Mouse (Mus musculus): ENCODE results near the gene Napepld. TPM values are rescaled to one million over a fixed set of nuclear protein-coding genes. Genes with fewer than 3 reads are reported as not detected.

Napepld gene
- polyA plus RNA-seq, 1 experiment from 2014 or later, result 2.3 TPM

GRCm38 (mm10) chr5:21693372-21693870 lies 7.8 kb downstream of the Napepld start:
- no peaks in the 10 kb centered on the region for H3K27me3 ChIP-seq (replicated peaks; ENCODE audit: control insufficient read depth, insufficient read depth, low read length)
- H3K4me1 ChIP-seq (replicated peaks; ENCODE audit: control insufficient read depth, insufficient read depth, low read length), result peaks cover 3% of the 10 kb centered on the region; the same call in 1 of the 2 replicates
- WGBS, result 21% methylated on average over 3 of the region's 3 CpGs
- no peak overlapping the region for H3K9ac ChIP-seq (ENCODE audit: low read depth, low read length)
- no peak overlapping the region for H3K4me3 ChIP-seq (ENCODE audit: low read depth, low read length)
- TF ChIP-seq CTCF (IDR thresholded peaks at IDR 0.05; ENCODE audit: low read depth), result no peak
- H3K4me2 ChIP-seq (replicated peaks; ENCODE audit: low read depth), result no peak overlapping the region
- H3K36me3 ChIP-seq (ENCODE audit: control insufficient read depth, insufficient read depth), result no peaks in the 10 kb centered on the region
- H3K27ac ChIP-seq (ENCODE audit: low read depth, low read length), result no peak overlapping the region
- peak; percentile 50; the same call in 1 of the 2 replicates for ATAC-seq
- no peaks in the 10 kb centered on the region for H3K9me3 ChIP-seq (ENCODE audit: control insufficient read depth)

GRCm38 (mm10) chr5:21692230-21692629 lies 9.0 kb downstream of the Napepld start:
- no peak for ATAC-seq

GRCm38 (mm10) chr5:21687042-21687441 lies 14.2 kb downstream of the Napepld start:
- no peaks in the 10 kb centered on the region for H3K9me3 ChIP-seq (ENCODE audit: control insufficient read depth)
- no peaks in the 10 kb centered on the region for H3K27me3 ChIP-seq (replicated peaks; ENCODE audit: control insufficient read depth, insufficient read depth, low read length)
- no peaks in the 10 kb centered on the region for H3K36me3 ChIP-seq (ENCODE audit: control insufficient read depth, insufficient read depth)
- ATAC-seq, result no peak
- H3K4me1 ChIP-seq (replicated peaks; ENCODE audit: control insufficient read depth, insufficient read depth, low read length), result no peaks in the 10 kb centered on the region
- 60% methylated on average over 4 of the region's 4 CpGs for WGBS
- H3K4me3 ChIP-seq (ENCODE audit: low read depth, low read length), result no peak overlapping the region
- H3K27ac ChIP-seq (ENCODE audit: low read depth, low read length), result no peak overlapping the region
- no peak overlapping the region for H3K9ac ChIP-seq (ENCODE audit: low read depth, low read length)
- no peak for TF ChIP-seq CTCF (IDR thresholded peaks at IDR 0.05; ENCODE audit: low read depth)
- no peak overlapping the region for H3K4me2 ChIP-seq (replicated peaks; ENCODE audit: low read depth)

More at GRCm38 (mm10) chr5:21692230-21692629, 9.0 kb downstream of the Napepld start:
- TF ChIP-seq CTCF (IDR thresholded peaks at IDR 0.05; ENCODE audit: low read depth), result no peak
- no peak overlapping the region for H3K4me3 ChIP-seq (ENCODE audit: low read depth, low read length)
- no peaks in the 10 kb centered on the region for H3K36me3 ChIP-seq (ENCODE audit: control insufficient read depth, insufficient read depth)
- H3K27ac ChIP-seq (ENCODE audit: low read depth, low read length), result no peak overlapping the region
- H3K27me3 ChIP-seq (replicated peaks; ENCODE audit: control insufficient read depth, insufficient read depth, low read length), result no peaks in the 10 kb centered on the region
- 89% methylated on average over 5 of the region's 5 CpGs for WGBS
- peaks cover 3% of the 10 kb centered on the region; the same call in 1 of the 2 replicates for H3K4me1 ChIP-seq (replicated peaks; ENCODE audit: control insufficient read depth, insufficient read depth, low read length)
- H3K9ac ChIP-seq (ENCODE audit: low read depth, low read length), result no peak overlapping the region
- no peaks in the 10 kb centered on the region for H3K9me3 ChIP-seq (ENCODE audit: control insufficient read depth)
- no peak overlapping the region for H3K4me2 ChIP-seq (replicated peaks; ENCODE audit: low read depth)

GRCm38 (mm10) chr5:21685001-21685400 lies 16.2 kb downstream of the Napepld start:
- no peaks in the 10 kb centered on the region for H3K36me3 ChIP-seq (ENCODE audit: control insufficient read depth, insufficient read depth)
- WGBS, result 71% methylated on average over 10 of the region's 10 CpGs
- no peak overlapping the region for H3K27ac ChIP-seq (ENCODE audit: low read depth, low read length)
- TF ChIP-seq CTCF (IDR thresholded peaks at IDR 0.05; ENCODE audit: low read depth), result no peak
- H3K9me3 ChIP-seq (ENCODE audit: control insufficient read depth), result no peaks in the 10 kb centered on the region
- H3K4me1 ChIP-seq (replicated peaks; ENCODE audit: control insufficient read depth, insufficient read depth, low read length), result no peaks in the 10 kb centered on the region
- no peak overlapping the region for H3K4me2 ChIP-seq (replicated peaks; ENCODE audit: low read depth)
- H3K27me3 ChIP-seq (replicated peaks; ENCODE audit: control insufficient read depth, insufficient read depth, low read length), result no peaks in the 10 kb centered on the region
- no peak for ATAC-seq
- no peak overlapping the region for H3K9ac ChIP-seq (ENCODE audit: low read depth, low read length)
- no peak overlapping the region for H3K4me3 ChIP-seq (ENCODE audit: low read depth, low read length)

GRCm38 (mm10) chr5:21683811-21684210 lies 17.4 kb downstream of the Napepld start:
- no peaks in the 10 kb centered on the region for H3K27me3 ChIP-seq (replicated peaks; ENCODE audit: control insufficient read depth, insufficient read depth, low read length)
- H3K36me3 ChIP-seq (ENCODE audit: control insufficient read depth, insufficient read depth), result no peaks in the 10 kb centered on the region
- no peak for ATAC-seq
- H3K4me3 ChIP-seq (ENCODE audit: low read depth, low read length), result no peak overlapping the region
- no peaks in the 10 kb centered on the region for H3K4me1 ChIP-seq (replicated peaks; ENCODE audit: control insufficient read depth, insufficient read depth, low read length)
- WGBS, result 98% methylated on average over 9 of the region's 9 CpGs
- H3K9me3 ChIP-seq (ENCODE audit: control insufficient read depth), result no peaks in the 10 kb centered on the region
- no peak overlapping the region for H3K9ac ChIP-seq (ENCODE audit: low read depth, low read length)
- TF ChIP-seq CTCF (IDR thresholded peaks at IDR 0.05; ENCODE audit: low read depth), result no peak
- no peak overlapping the region for H3K27ac ChIP-seq (ENCODE audit: low read depth, low read length)
- no peak overlapping the region for H3K4me2 ChIP-seq (replicated peaks; ENCODE audit: low read depth)

GRCm38 (mm10) chr5:21680940-21681339 lies 20.3 kb downstream of the Napepld start:
- no peaks in the 10 kb centered on the region for H3K9me3 ChIP-seq (ENCODE audit: control insufficient read depth)
- H3K4me3 ChIP-seq (ENCODE audit: low read depth, low read length), result no peak overlapping the region
- no peaks in the 10 kb centered on the region for H3K36me3 ChIP-seq (ENCODE audit: control insufficient read depth, insufficient read depth)
- no peak overlapping the region for H3K9ac ChIP-seq (ENCODE audit: low read depth, low read length)
- H3K4me1 ChIP-seq (replicated peaks; ENCODE audit: control insufficient read depth, insufficient read depth, low read length), result no peaks in the 10 kb centered on the region
- no peak overlapping the region for H3K4me2 ChIP-seq (replicated peaks; ENCODE audit: low read depth)
- 86% methylated on average over 5 of the region's 5 CpGs for WGBS
- no peak overlapping the region for H3K27ac ChIP-seq (ENCODE audit: low read depth, low read length)
- TF ChIP-seq CTCF (IDR thresholded peaks at IDR 0.05; ENCODE audit: low read depth), result no peak
- no peak for ATAC-seq
- H3K27me3 ChIP-seq (replicated peaks; ENCODE audit: control insufficient read depth, insufficient read depth, low read length), result no peaks in the 10 kb centered on the region

GRCm38 (mm10) chr5:21680029-21680428 lies 21.2 kb downstream of the Napepld start:
- no peaks in the 10 kb centered on the region for H3K27me3 ChIP-seq (replicated peaks; ENCODE audit: control insufficient read depth, insufficient read depth, low read length)
- TF ChIP-seq CTCF (IDR thresholded peaks at IDR 0.05; ENCODE audit: low read depth), result no peak
- no peak overlapping the region for H3K9ac ChIP-seq (ENCODE audit: low read depth, low read length)
- H3K36me3 ChIP-seq (ENCODE audit: control insufficient read depth, insufficient read depth), result no peaks in the 10 kb centered on the region
- H3K4me3 ChIP-seq (ENCODE audit: low read depth, low read length), result no peak overlapping the region
- ATAC-seq, result no peak
- H3K4me1 ChIP-seq (replicated peaks; ENCODE audit: control insufficient read depth, insufficient read depth, low read length), result no peaks in the 10 kb centered on the region
- no peak overlapping the region for H3K27ac ChIP-seq (ENCODE audit: low read depth, low read length)
- 75% methylated on average over 4 of the region's 4 CpGs for WGBS
- no peaks in the 10 kb centered on the region for H3K9me3 ChIP-seq (ENCODE audit: control insufficient read depth)
- H3K4me2 ChIP-seq (replicated peaks; ENCODE audit: low read depth), result no peak overlapping the region
